Mouse (Mus musculus) intestine, embryonic 14.5 days (tissue): ENCODE data around the gene B3gat2. TPM values are rescaled to one million over a fixed set of nuclear protein-coding genes. Genes with fewer than 3 reads are reported as not detected.

ENCODE experiments used
- ATAC-seq: fragments of 200-750 bp; cut with Nextera tagmentation; replicated peaks from 2 replicates; pipeline ENCODE4 v1.8.0; 2017; ENCODE audit warnings: low read depth, moderate number of reproducible peaks, moderate TSS enrichment, moderate library complexity; ENCODE audit not compliant: low FRiP score, low TSS enrichment
- DNase-seq: peaks from one replicate; pipeline ENCODE4 v3.0.0-alpha.2; 2018; ENCODE audit warnings: low spot score
- H3K27ac ChIP-seq: fragments of 300-500 bp; sonication (generic); 2 replicates; pipeline ENCODE4 v1.5.1; 2014; ENCODE audit warnings: low read depth, mild to moderate bottlenecking, control low read depth
- H3K27me3 ChIP-seq: fragments of 300-500 bp; sonication (generic); replicated peaks from 2 replicates; pipeline ENCODE4 v1.6.1; 2014; ENCODE audit warnings: low read length, control low read depth; ENCODE audit not compliant: control insufficient read depth, insufficient read depth
- H3K36me3 ChIP-seq: fragments of 300-500 bp; sonication (generic); 2 replicates; pipeline ENCODE4 v1.6.1; 2014; ENCODE audit warnings: low read length, control low read depth; ENCODE audit not compliant: control insufficient read depth, insufficient read depth
- H3K4me1 ChIP-seq: fragments of 300-500 bp; sonication (generic); replicated peaks from 2 replicates; pipeline ENCODE4 v1.6.1; 2014; ENCODE audit warnings: low read length, control low read depth, mixed read lengths; ENCODE audit not compliant: control insufficient read depth, insufficient read depth
- H3K4me2 ChIP-seq: fragments of 300-500 bp; sonication (generic); 2 replicates; pipeline ENCODE4 v1.6.1; 2014; ENCODE audit warnings: low read length
- H3K4me3 ChIP-seq: fragments of 300-500 bp; sonication (generic); 2 replicates; pipeline ENCODE4 v1.5.1; 2014; ENCODE audit warnings: low read depth, low read length, control low read depth, mixed read lengths
- H3K9ac ChIP-seq: fragments of 300-500 bp; sonication (generic); 2 replicates; pipeline ENCODE4 v1.6.1; 2014; ENCODE audit warnings: mild to moderate bottlenecking, low read length
- H3K9me3 ChIP-seq: fragments of 300-500 bp; sonication (generic); 2 replicates; pipeline ENCODE4 v1.6.1; 2016; ENCODE audit warnings: low read length, control low read depth; ENCODE audit not compliant: control insufficient read depth
- WGBS: fragments of 180-500 bp; shearing (Covaris S2); extraction: QIAGEN DNeasy Blood & Tissue Kit; methylation state at CpG from one replicate; pipeline ENCODE4 v1.1.7; 2014; 5-methylcytosine and 5-hydroxymethylcytosine counted together
- polyA plus RNA-seq: library from polyadenylated mRNA; unstranded; fragments of >200 nt; fragmentation: Nextera tagmentation; extraction: Ambion mirVana; gene quantifications from 2 replicates; pipeline ENCODE4 v1.2.1, GENCODE M21; 2014

B3gat2 gene
- polyA plus RNA-seq, 1 experiment from 2014 or later: 0.43 TPM

GRCm38 (mm10) chr1:23884914-23885313 is 123.4 kb downstream of the B3gat2 start:
- Histone ChIP-seq H3K36me3 (no peaks in the 10 kb centered on the region), H3K4me1 (no peaks in the 10 kb centered on the region), H3K4me2 (no peak overlapping the region), H3K4me3 (no peak overlapping the region), H3K9ac (no peak overlapping the region), H3K27ac (no peak overlapping the region), H3K9me3 (no peaks in the 10 kb centered on the region), H3K27me3 (no peaks in the 10 kb centered on the region)
- DNase-seq (no peak), ATAC-seq (no peak)
- 98% methylated on average over 7 of the region's 7 CpGs for WGBS

DNA sequence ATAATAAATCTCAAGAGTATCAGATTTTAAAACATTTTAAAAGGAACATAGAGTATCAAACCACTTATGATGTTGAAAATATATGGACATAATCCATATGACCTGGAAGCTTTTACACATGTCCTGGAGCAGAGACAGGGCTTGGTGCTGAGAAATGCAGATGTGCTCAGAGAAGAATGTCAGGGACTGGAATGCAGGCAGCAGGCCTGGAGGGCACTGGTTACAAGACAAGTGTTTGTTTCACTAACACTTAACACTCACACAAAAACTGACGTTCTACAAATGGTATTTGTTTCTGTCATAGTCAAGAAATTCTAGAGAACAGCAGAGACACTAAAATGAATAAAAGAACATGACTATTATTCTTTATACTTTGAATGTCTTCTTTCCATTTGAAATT is 130.5 kb downstream of the B3gat2 start:
- Histone ChIP-seq H3K4me1 (no peaks in the 10 kb centered on the region), H3K27ac (no peak overlapping the region), H3K9me3 (no peaks in the 10 kb centered on the region), H3K36me3 (no peaks in the 10 kb centered on the region), H3K4me3 (no peak overlapping the region), H3K27me3 (no peaks in the 10 kb centered on the region), H3K9ac (no peak overlapping the region), H3K4me2 (no peak overlapping the region)
- ATAC-seq: no peak
- 23% methylated on average over 1 of the region's 1 CpGs for WGBS
- no peak for DNase-seq

Other genes starting within 250 kb of the B3gat2 start
- 36.4 and 45.6 TPM in 2 replicates for gene Smap1, start 160.6 kb downstream of the B3gat2 start, polyA plus RNA-seq
- 73.9 and 76.0 TPM in 2 replicates for gene Sdhaf4, start 243.9 kb downstream of the B3gat2 start, polyA plus RNA-seq